Mouse (Mus musculus) natural killer cell, adult 2 months (primary cell): Measurements from ENCODE around the gene Olfr286.
A peak's percentile ranks its signal among the peaks of the same experiment; 100 is the strongest.

Source experiments
- DNase-seq, 2 experiments: peaks; one replicate each; pipeline ENCODE4 v3.0.0; 2022; ENCODE audit warnings: low spot score in 2 of 2

The Olfr286 gene

GRCm38 (mm10) chr15:98234350-98234749 lies at the start of gene Olfr286:
Olfr286 (minus strand) TSS chr15:98234450.
- DNase-seq, result no peak

GRCm38 (mm10) chr15:98257776-98258175 lies 23.5 kb upstream of the Olfr286 start:
- no peak for DNase-seq

GRCm38 (mm10) chr15:98257193-98257592 lies 22.9 kb upstream of the Olfr286 start, which contains the start of gene H1fnt:
H1fnt (minus strand) TSS chr15:98257293.
- DNase-seq, result no peak

- DNase-seq, result no peak
Observed at GRCm38 (mm10) chr15:98256271-98256670, 22.0 kb upstream of the Olfr286 start.

GRCm38 (mm10) chr15:98235442-98235841 lies 1.2 kb upstream of the Olfr286 start:
- no peak for DNase-seq

- no peak for DNase-seq
Observed at GRCm38 (mm10) chr15:98226096-98226495, 8.2 kb downstream of the Olfr286 start.

- DNase-seq, result no peak
Observed at GRCm38 (mm10) chr15:98225610-98226009, 8.6 kb downstream of the Olfr286 start.

- no peak for DNase-seq
Observed at GRCm38 (mm10) chr15:98222377-98222776, 11.9 kb downstream of the Olfr286 start.

GRCm38 (mm10) chr15:98220877-98221276 lies 13.4 kb downstream of the Olfr286 start, which contains the start of the genes Gm44579 and Olfr287:
Gm44579 (minus strand) TSS chr15:98220977.
Olfr287 (minus strand) TSS chr15:98221056.
- DNase-seq, result no peak

- no peak for DNase-seq
Observed at GRCm38 (mm10) chr15:98214130-98214529, 20.1 kb downstream of the Olfr286 start.

GRCm38 (mm10) chr15:98213336-98213870 lies 20.8 kb downstream of the Olfr286 start:
- DNase-seq, result no peak

GRCm38 (mm10) chr15:98209676-98210075 lies 24.6 kb downstream of the Olfr286 start:
- DNase-seq, result no peak

GRCm38 (mm10) chr15:98195442-98195841 lies 38.8 kb downstream of the Olfr286 start, which contains the start of gene Olfr288:
Olfr288 (minus strand) TSS chr15:98195542.
- no peak for DNase-seq

GRCm38 (mm10) chr15:98184456-98184855 lies 49.8 kb downstream of the Olfr286 start:
- DNase-seq, result no peak

GRCm38 (mm10) chr15:98181856-98182570 lies 52.2 kb downstream of the Olfr286 start:
- no peak for DNase-seq

GRCm38 (mm10) chr15:98181132-98181711 lies 53.0 kb downstream of the Olfr286 start:
- DNase-seq, result peak; percentile 54 to 77

GRCm38 (mm10) chr15:98180567-98181131 lies 53.6 kb downstream of the Olfr286 start:
- DNase-seq, result no peak

GRCm38 (mm10) chr15:98177320-98177719 lies 56.9 kb downstream of the Olfr286 start:
- no peak for DNase-seq
